Mouse (Mus musculus) stomach, postnatal 0 days (tissue): Measurements from ENCODE around the gene Serinc3. TPM values are rescaled to one million over a fixed set of nuclear protein-coding genes. Genes with fewer than 3 reads are reported as not detected.

Source experiments
- ATAC-seq: fragments of 200-750 bp; cut with Nextera tagmentation; 2 replicates; pipeline ENCODE4 v1.8.0; 2017; ENCODE audit not compliant: low FRiP score, low TSS enrichment
- DNase-seq: peaks from one replicate; pipeline ENCODE4 v3.0.0-alpha.2; 2016; ENCODE audit warnings: low spot score
- H3K27ac ChIP-seq: fragments of 300-500 bp; sonication (generic); replicated peaks from 2 replicates; pipeline ENCODE4 v1.5.1; 2014; ENCODE audit warnings: mild to moderate bottlenecking, control low read depth
- H3K27me3 ChIP-seq: fragments of 300-500 bp; sonication (generic); 2 replicates; pipeline ENCODE4 v1.6.1; 2014; ENCODE audit warnings: low read length; ENCODE audit not compliant: control insufficient read depth, insufficient read depth
- H3K36me3 ChIP-seq: fragments of 300-500 bp; sonication (generic); 2 replicates; pipeline ENCODE4 v1.6.1; 2014; ENCODE audit warnings: low read length, mixed read lengths; ENCODE audit not compliant: control insufficient read depth, insufficient read depth
- H3K4me1 ChIP-seq: fragments of 300-500 bp; sonication (generic); replicated peaks from 2 replicates; pipeline ENCODE4 v1.6.1; 2014; ENCODE audit warnings: antibody characterized with exemption; ENCODE audit not compliant: control insufficient read depth, insufficient read depth
- H3K4me2 ChIP-seq: fragments of 300-500 bp; sonication (generic); replicated peaks from 2 replicates; pipeline ENCODE4 v1.6.1; 2014; ENCODE audit warnings: low read depth, mild to moderate bottlenecking, control low read depth, moderate library complexity
- H3K4me3 ChIP-seq: fragments of 300-500 bp; sonication (generic); 2 replicates; pipeline ENCODE4 v1.5.1; 2014; ENCODE audit warnings: low read depth, low read length, control low read depth
- H3K9ac ChIP-seq: fragments of 300-500 bp; sonication (generic); 2 replicates; pipeline ENCODE4 v1.6.1; 2014; ENCODE audit warnings: mild to moderate bottlenecking, low read length, control low read depth, mixed read lengths
- H3K9me3 ChIP-seq: fragments of 300-500 bp; sonication (generic); 2 replicates; pipeline ENCODE4 v1.6.1; 2016; ENCODE audit warnings: low read length; ENCODE audit not compliant: control insufficient read depth
- CTCF ChIP-seq: IDR thresholded peaks from 2 replicates; pipeline ENCODE4 v1.5.1; 2016; ENCODE audit warnings: antibody characterized with exemption, low read depth, mild to moderate bottlenecking, moderate library complexity
- EP300 ChIP-seq: optimal IDR thresholded peaks from 2 replicates; pipeline ENCODE3; 2016; ENCODE audit warnings: antibody characterized with exemption
- WGBS: fragments of 180-500 bp; shearing (Covaris S2); extraction: QIAGEN DNeasy Blood & Tissue Kit; methylation state at CpG from one replicate; pipeline ENCODE4 v1.1.7; 2014; 5-methylcytosine and 5-hydroxymethylcytosine counted together
- polyA plus RNA-seq: library from polyadenylated mRNA; unstranded; fragments of >200 nt; fragmentation: Nextera tagmentation; extraction: Ambion mirVana; gene quantifications from 2 replicates; pipeline ENCODE4 v1.2.1, GENCODE M21; 2015

Gene Serinc3
- polyA plus RNA-seq, 1 experiment from 2014 or later = 35.8 TPM

GRCm38 (mm10) chr2:163583226-163584087, 61.5 kb downstream of the Serinc3 start:
- ATAC-seq (peak; percentile 72), DNase-seq (no peak)
- H3K36me3 ChIP-seq = no peaks in the 10 kb centered on the region
- H3K27me3 ChIP-seq = no peaks in the 10 kb centered on the region
- H3K4me3 ChIP-seq = no peak overlapping the region
- H3K4me1 ChIP-seq = no peaks in the 10 kb centered on the region
- no peak overlapping the region for H3K4me2 ChIP-seq
- no peak overlapping the region for H3K27ac ChIP-seq
- TF ChIP-seq CTCF (no peak), EP300 (no peak)
- H3K9ac ChIP-seq = no peak overlapping the region
- H3K9me3 ChIP-seq = no peaks in the 10 kb centered on the region
- 83% methylated on average over 10 of the region's 10 CpGs for WGBS

GRCm38 (mm10) chr2:163580069-163580945, 64.6 kb downstream of the Serinc3 start:
- WGBS = 70% methylated on average over 13 of the region's 13 CpGs
- no peak overlapping the region for H3K4me2 ChIP-seq
- no peak for DNase-seq
- 0 out of 2 replicates have a peak overlapping the region, but pooled peaks have one; percentile 8 for H3K27ac ChIP-seq
- H3K4me1 ChIP-seq = no peaks in the 10 kb centered on the region
- no peak overlapping the region for H3K4me3 ChIP-seq
- no peak overlapping the region for H3K9ac ChIP-seq
- H3K9me3 ChIP-seq = no peaks in the 10 kb centered on the region
- TF ChIP-seq CTCF (no peak), EP300 (no peak)
- peak; percentile 62; the same call in 1 of the 2 replicates for ATAC-seq
- no peaks in the 10 kb centered on the region for H3K27me3 ChIP-seq
- no peaks in the 10 kb centered on the region for H3K36me3 ChIP-seq

- H3K9me3 ChIP-seq = no peaks in the 10 kb centered on the region
- no peak overlapping the region for H3K4me2 ChIP-seq
- H3K36me3 ChIP-seq = no peaks in the 10 kb centered on the region
- no peak overlapping the region for H3K9ac ChIP-seq
- no peak overlapping the region for H3K27ac ChIP-seq
- no peaks in the 10 kb centered on the region for H3K27me3 ChIP-seq
- WGBS = 88% methylated on average over 2 of the region's 2 CpGs
- TF ChIP-seq EP300 (no peak), CTCF (no peak)
- no peak overlapping the region for H3K4me3 ChIP-seq
- ATAC-seq (no peak), DNase-seq (no peak)
- no peaks in the 10 kb centered on the region for H3K4me1 ChIP-seq
Observed at GRCm38 (mm10) chr2:163577986-163578385, 66.9 kb downstream of the Serinc3 start.

GRCm38 (mm10) chr2:163575248-163575647, 69.7 kb downstream of the Serinc3 start:
- Histone ChIP-seq H3K27me3 (no peaks in the 10 kb centered on the region), H3K4me1 (no peaks in the 10 kb centered on the region), H3K9me3 (no peaks in the 10 kb centered on the region), H3K4me2 (peak overlapping the region; percentile 31; the same call in 1 of the 2 replicates), H3K4me3 (no peak overlapping the region), H3K9ac (no peak overlapping the region), H3K36me3 (no peaks in the 10 kb centered on the region), H3K27ac (no peak overlapping the region)
- 0 out of 2 replicates have a peak, but pooled peaks have one; percentile 30 for ATAC-seq
- TF ChIP-seq EP300 (no peak), CTCF (no peak)
- no peak for DNase-seq
- 54% methylated on average over 11 of the region's 11 CpGs for WGBS

GRCm38 (mm10) chr2:163574321-163574720, 70.6 kb downstream of the Serinc3 start:
- no peaks in the 10 kb centered on the region for H3K9me3 ChIP-seq
- WGBS = 67% methylated on average over 3 of the region's 3 CpGs
- H3K36me3 ChIP-seq = no peaks in the 10 kb centered on the region
- 0 out of 2 replicates have a peak, but pooled peaks have one; percentile 39 for ATAC-seq
- H3K4me1 ChIP-seq = no peaks in the 10 kb centered on the region
- DNase-seq = no peak
- no peak overlapping the region for H3K4me2 ChIP-seq
- H3K27me3 ChIP-seq = no peaks in the 10 kb centered on the region
- no peak for TF ChIP-seq CTCF
- TF ChIP-seq EP300 = no peak
- no peak overlapping the region for H3K4me3 ChIP-seq
- no peak overlapping the region for H3K27ac ChIP-seq
- H3K9ac ChIP-seq = no peak overlapping the region

Other genes starting within 250 kb of the Serinc3 start
- 13.6 and 13.9 TPM in 2 replicates for gene Jph2, start 247.1 kb downstream of the Serinc3 start, polyA plus RNA-seq
- 79.8 and 81.4 TPM in 2 replicates for gene Oser1, start 220.4 kb downstream of the Serinc3 start, polyA plus RNA-seq
- 1.9 and 2.7 TPM in 2 replicates for gene Gdap1l1, start 206.7 kb downstream of the Serinc3 start, polyA plus RNA-seq
- 11.2 TPM in 2 replicates for gene Fitm2, start 172.5 kb downstream of the Serinc3 start, polyA plus RNA-seq
- gene R3hdml, start 152.8 kb downstream of the Serinc3 start, polyA plus RNA-seq = 0.23 and 0.40 TPM in 2 replicates
- gene Hnf4a, start 138.3 kb downstream of the Serinc3 start, polyA plus RNA-seq = 24.2 and 27.7 TPM in 2 replicates
- 19.9 and 20.8 TPM in 2 replicates for gene Ttpal, start 42.8 kb downstream of the Serinc3 start, polyA plus RNA-seq
- 60.9 and 66.3 TPM in 2 replicates for gene Pkig, start 13.3 kb upstream of the Serinc3 start, polyA plus RNA-seq
- 9.7 and 13.6 TPM in 2 replicates for gene Ada, start 105.1 kb upstream of the Serinc3 start, polyA plus RNA-seq
- gene Ccn5, start 175.7 kb upstream of the Serinc3 start, polyA plus RNA-seq = 0.08 and 0.21 TPM in 2 replicates
- not detected in 2 replicates for gene Kcnk15, start 208.5 kb upstream of the Serinc3 start, polyA plus RNA-seq